Mouse (Mus musculus): ENCODE measurements at regions not wholly inside any gene's neighbourhood (a gene's known extent, or its start where the extent isn't known, plus 50 kb on each side); places are given as distances from the start of the nearest gene placed in this dataset.

DNA sequence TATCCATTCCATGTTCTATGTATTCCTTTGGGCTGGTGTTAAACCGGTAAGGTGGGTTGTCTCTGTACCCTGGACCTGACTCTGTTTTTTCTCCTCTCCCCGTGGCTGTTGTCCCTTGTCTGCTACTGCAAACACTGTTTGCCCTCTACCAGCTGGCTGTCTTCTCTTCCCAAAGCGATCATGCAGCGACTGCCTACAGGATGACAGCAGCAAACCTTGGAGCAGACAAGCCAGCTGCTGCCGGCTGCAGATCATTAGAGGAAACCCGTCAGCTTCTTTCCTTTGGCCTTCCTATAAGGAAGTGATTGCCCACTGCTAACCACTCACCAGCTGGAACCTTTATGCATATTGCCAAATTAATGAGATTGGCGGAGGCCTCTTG, 56.4 kb upstream of the Bmp2k start:
- no peak for TF ChIP-seq EP300 (IDR thresholded peaks at IDR 0.05; ENCODE audit: insufficient read depth, low read depth, low read length)
- TF ChIP-seq CTCF (IDR thresholded peaks at IDR 0.05) = no peak
- no peak for TF ChIP-seq POLR2A (IDR thresholded peaks at IDR 0.05; ENCODE audit: insufficient read depth, low read depth, low read length)
